Mouse (Mus musculus) subcutaneous adipose tissue, adult 2 months (tissue): ENCODE data around the gene Tunar. TPM values are rescaled to one million over a fixed set of nuclear protein-coding genes. Genes with fewer than 3 reads are reported as not detected.

Experiments used
- polyA plus RNA-seq: library from polyadenylated mRNA; depleted of rRNA; stranded (reverse); fragments of >200 nt; gene quantifications from 2 replicates; pipeline ENCODE4 v1.2.3, GENCODE M21; 2012; ENCODE audit warnings: low replicate concordance; rRNA removed

The Tunar gene
- polyA plus RNA-seq: not detected in 2 replicates

DNA sequence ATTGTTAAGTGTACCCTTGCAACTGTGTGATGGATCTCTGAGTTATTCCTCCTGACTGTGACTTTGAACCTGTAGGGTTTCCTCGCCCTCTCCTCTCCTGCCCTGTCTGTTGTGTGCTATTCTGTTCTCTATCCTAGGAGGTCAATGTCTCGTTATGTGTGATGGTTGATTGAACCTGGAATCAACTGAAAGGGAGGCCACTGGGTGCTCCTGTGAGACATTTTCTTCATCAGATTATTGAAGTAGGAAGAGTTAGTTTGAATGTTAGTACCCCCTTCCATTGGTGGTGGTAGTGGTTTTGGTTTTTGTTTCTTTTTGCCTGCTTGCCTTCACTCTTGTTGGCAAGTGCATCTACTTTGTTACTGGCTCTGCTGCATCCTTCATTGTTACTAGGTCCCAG lies at the start of gene Tunar:
TSS of gene Tunar (plus strand) at position 301 of the 400 bp plus-strand sequence.

Other genes with a start within 250 kb of the Tunar start
- gene Tcl1b2, start 187.9 kb upstream of the Tunar start, polyA plus RNA-seq: not detected in 2 replicates
- gene Tcl1b1, start 174.2 kb upstream of the Tunar start, polyA plus RNA-seq: not detected in 2 replicates
- not detected in 2 replicates for gene Tcl1b5, start 157.5 kb upstream of the Tunar start, polyA plus RNA-seq
- gene Tcl1b3, start 142.8 kb upstream of the Tunar start, polyA plus RNA-seq: not detected in 2 replicates
- gene Tcl1b4, start 131.9 kb upstream of the Tunar start, polyA plus RNA-seq: not detected in 2 replicates
- gene Tcl1, start 111.1 kb upstream of the Tunar start, polyA plus RNA-seq: not detected in 2 replicates
- gene D430019H16Rik, start 120.0 kb downstream of the Tunar start, polyA plus RNA-seq: 3.6 and 24.1 TPM in 2 replicates
- 1.2 and 17.3 TPM in 2 replicates for gene Bdkrb2, start 229.4 kb downstream of the Tunar start, polyA plus RNA-seq